Mouse (Mus musculus): ENCODE data around the gene Emg1. TPM values are rescaled to one million over a fixed set of nuclear protein-coding genes. Genes with fewer than 3 reads are reported as not detected.

Emg1 gene
- polyA plus RNA-seq, 1 experiment, result 118 TPM

GRCm38 (mm10) chr6:124729850-124730705 lies 18.1 kb upstream of the Emg1 start:
- TF ChIP-seq POLR2A (IDR thresholded peaks at IDR 0.05; ENCODE audit: insufficient read depth, low read length), result no peak
- TF ChIP-seq CTCF (IDR thresholded peaks at IDR 0.05; ENCODE audit: low read depth, low read length), result no peak
- TF ChIP-seq EP300 (IDR thresholded peaks at IDR 0.05; ENCODE audit: insufficient read depth, low read depth, low read length), result no peak
- Histone ChIP-seq H3K9me3 (replicated peaks; ENCODE audit: control insufficient read depth, insufficient read depth, low read length, poor library complexity, severe bottlenecking) (no peaks in the 10 kb centered on the region), H3K27ac (ENCODE audit: insufficient read depth, low read length) (no peak overlapping the region), H3K36me3 (ENCODE audit: control insufficient read depth, insufficient read depth, low read length, poor library complexity, severe bottlenecking) (no peaks in the 10 kb centered on the region), H3K4me3 (ENCODE audit: low read depth, low read length) (no peak overlapping the region), H3K4me1 (ENCODE audit: control insufficient read depth, insufficient read depth, low read length) (peaks cover 9% of the 10 kb centered on the region), H3K9ac (ENCODE audit: low read depth, poor library complexity, severe bottlenecking) (no peak overlapping the region), H3K27me3 (ENCODE audit: control insufficient read depth, insufficient read depth, low read length, poor library complexity, severe bottlenecking) (no peaks in the 10 kb centered on the region)

- Histone ChIP-seq H3K27ac (ENCODE audit: insufficient read depth, low read length) (no peak overlapping the region), H3K9ac (ENCODE audit: low read depth, poor library complexity, severe bottlenecking) (no peak overlapping the region), H3K4me3 (ENCODE audit: low read depth, low read length) (no peak overlapping the region), H3K27me3 (ENCODE audit: control insufficient read depth, insufficient read depth, low read length, poor library complexity, severe bottlenecking) (no peaks in the 10 kb centered on the region), H3K4me1 (ENCODE audit: control insufficient read depth, insufficient read depth, low read length) (peaks cover 9% of the 10 kb centered on the region), H3K36me3 (ENCODE audit: control insufficient read depth, insufficient read depth, low read length, poor library complexity, severe bottlenecking) (no peaks in the 10 kb centered on the region), H3K9me3 (replicated peaks; ENCODE audit: control insufficient read depth, insufficient read depth, low read length, poor library complexity, severe bottlenecking) (no peaks in the 10 kb centered on the region)
- TF ChIP-seq EP300 (IDR thresholded peaks at IDR 0.05; ENCODE audit: insufficient read depth, low read depth, low read length) (no peak), POLR2A (IDR thresholded peaks at IDR 0.05; ENCODE audit: insufficient read depth, low read length) (no peak), CTCF (IDR thresholded peaks at IDR 0.05; ENCODE audit: low read depth, low read length) (no peak)
Measured at GRCm38 (mm10) chr6:124728621-124729020, 16.6 kb upstream of the Emg1 start.

- TF ChIP-seq POLR2A (IDR thresholded peaks at IDR 0.05; ENCODE audit: insufficient read depth, low read length) (no peak), EP300 (IDR thresholded peaks at IDR 0.05; ENCODE audit: insufficient read depth, low read depth, low read length) (no peak), CTCF (IDR thresholded peaks at IDR 0.05; ENCODE audit: low read depth, low read length) (no peak)
Measured at GRCm38 (mm10) chr6:124724472-124724871, 12.5 kb upstream of the Emg1 start.

GRCm38 (mm10) chr6:124723541-124723940 lies 11.6 kb upstream of the Emg1 start:
- TF ChIP-seq POLR2A (IDR thresholded peaks at IDR 0.05; ENCODE audit: insufficient read depth, low read length) (no peak), CTCF (IDR thresholded peaks at IDR 0.05; ENCODE audit: low read depth, low read length) (no peak), EP300 (IDR thresholded peaks at IDR 0.05; ENCODE audit: insufficient read depth, low read depth, low read length) (no peak)
- H3K36me3 ChIP-seq (ENCODE audit: control insufficient read depth, insufficient read depth, low read length, poor library complexity, severe bottlenecking), result no peaks in the 10 kb centered on the region

More at GRCm38 (mm10) chr6:124724472-124724871, 12.5 kb upstream of the Emg1 start:
- Histone ChIP-seq H3K9me3 (replicated peaks; ENCODE audit: control insufficient read depth, insufficient read depth, low read length, poor library complexity, severe bottlenecking) (no peaks in the 10 kb centered on the region), H3K9ac (ENCODE audit: low read depth, poor library complexity, severe bottlenecking) (no peak overlapping the region), H3K27ac (ENCODE audit: insufficient read depth, low read length) (no peak overlapping the region), H3K4me1 (ENCODE audit: control insufficient read depth, insufficient read depth, low read length) (no peaks in the 10 kb centered on the region), H3K27me3 (ENCODE audit: control insufficient read depth, insufficient read depth, low read length, poor library complexity, severe bottlenecking) (no peaks in the 10 kb centered on the region), H3K4me3 (ENCODE audit: low read depth, low read length) (no peak overlapping the region), H3K36me3 (ENCODE audit: control insufficient read depth, insufficient read depth, low read length, poor library complexity, severe bottlenecking) (no peaks in the 10 kb centered on the region)

GRCm38 (mm10) chr6:124722876-124723473 lies 11.0 kb upstream of the Emg1 start:
- no peaks in the 10 kb centered on the region for H3K36me3 ChIP-seq (ENCODE audit: control insufficient read depth, insufficient read depth, low read length, poor library complexity, severe bottlenecking)
- TF ChIP-seq CTCF (IDR thresholded peaks at IDR 0.05; ENCODE audit: low read depth, low read length) (no peak), POLR2A (IDR thresholded peaks at IDR 0.05; ENCODE audit: insufficient read depth, low read length) (no peak), EP300 (IDR thresholded peaks at IDR 0.05; ENCODE audit: insufficient read depth, low read depth, low read length) (no peak)
- no peak overlapping the region for H3K9ac ChIP-seq (ENCODE audit: low read depth, poor library complexity, severe bottlenecking)
- no peak overlapping the region for H3K4me3 ChIP-seq (ENCODE audit: low read depth, low read length)
- no peaks in the 10 kb centered on the region for H3K9me3 ChIP-seq (replicated peaks; ENCODE audit: control insufficient read depth, insufficient read depth, low read length, poor library complexity, severe bottlenecking)
- H3K4me1 ChIP-seq (ENCODE audit: control insufficient read depth, insufficient read depth, low read length), result no peaks in the 10 kb centered on the region
- H3K27me3 ChIP-seq (ENCODE audit: control insufficient read depth, insufficient read depth, low read length, poor library complexity, severe bottlenecking), result no peaks in the 10 kb centered on the region
- H3K27ac ChIP-seq (ENCODE audit: insufficient read depth, low read length), result no peak overlapping the region

More at GRCm38 (mm10) chr6:124723541-124723940, 11.6 kb upstream of the Emg1 start:
- Histone ChIP-seq H3K4me1 (ENCODE audit: control insufficient read depth, insufficient read depth, low read length) (no peaks in the 10 kb centered on the region), H3K4me3 (ENCODE audit: low read depth, low read length) (no peak overlapping the region), H3K9me3 (replicated peaks; ENCODE audit: control insufficient read depth, insufficient read depth, low read length, poor library complexity, severe bottlenecking) (no peaks in the 10 kb centered on the region), H3K27ac (ENCODE audit: insufficient read depth, low read length) (no peak overlapping the region), H3K9ac (ENCODE audit: low read depth, poor library complexity, severe bottlenecking) (no peak overlapping the region), H3K27me3 (ENCODE audit: control insufficient read depth, insufficient read depth, low read length, poor library complexity, severe bottlenecking) (no peaks in the 10 kb centered on the region)

- Histone ChIP-seq H3K27me3 (ENCODE audit: control insufficient read depth, insufficient read depth, low read length, poor library complexity, severe bottlenecking) (no peaks in the 10 kb centered on the region), H3K36me3 (ENCODE audit: control insufficient read depth, insufficient read depth, low read length, poor library complexity, severe bottlenecking) (peaks cover 8% of the 10 kb centered on the region), H3K27ac (ENCODE audit: insufficient read depth, low read length) (no peak overlapping the region), H3K4me1 (ENCODE audit: control insufficient read depth, insufficient read depth, low read length) (no peaks in the 10 kb centered on the region), H3K9ac (ENCODE audit: low read depth, poor library complexity, severe bottlenecking) (no peak overlapping the region), H3K9me3 (replicated peaks; ENCODE audit: control insufficient read depth, insufficient read depth, low read length, poor library complexity, severe bottlenecking) (no peaks in the 10 kb centered on the region), H3K4me3 (ENCODE audit: low read depth, low read length) (no peak overlapping the region)
- TF ChIP-seq POLR2A (IDR thresholded peaks at IDR 0.05; ENCODE audit: insufficient read depth, low read length) (no peak), CTCF (IDR thresholded peaks at IDR 0.05; ENCODE audit: low read depth, low read length) (no peak), EP300 (IDR thresholded peaks at IDR 0.05; ENCODE audit: insufficient read depth, low read depth, low read length) (no peak)
Measured at GRCm38 (mm10) chr6:124720904-124721303, 8.9 kb upstream of the Emg1 start.

Data from ES-Bruce4 (cell line).